Mouse (Mus musculus) frontal cortex, postnatal 25 days (tissue): Measurements from ENCODE around the gene Gpc1.

ENCODE experiments used
- DNase-seq, 2 experiments: peaks; one replicate each; pipeline ENCODE4 v3.0.0; 2022; ENCODE audit warnings: low spot score in 2 of 2

Gpc1 gene

GRCm38 (mm10) chr1:92833987-92834706, 2.7 kb downstream of the Gpc1 start:
- DNase-seq = peak; percentile 84 to 85

DNA sequence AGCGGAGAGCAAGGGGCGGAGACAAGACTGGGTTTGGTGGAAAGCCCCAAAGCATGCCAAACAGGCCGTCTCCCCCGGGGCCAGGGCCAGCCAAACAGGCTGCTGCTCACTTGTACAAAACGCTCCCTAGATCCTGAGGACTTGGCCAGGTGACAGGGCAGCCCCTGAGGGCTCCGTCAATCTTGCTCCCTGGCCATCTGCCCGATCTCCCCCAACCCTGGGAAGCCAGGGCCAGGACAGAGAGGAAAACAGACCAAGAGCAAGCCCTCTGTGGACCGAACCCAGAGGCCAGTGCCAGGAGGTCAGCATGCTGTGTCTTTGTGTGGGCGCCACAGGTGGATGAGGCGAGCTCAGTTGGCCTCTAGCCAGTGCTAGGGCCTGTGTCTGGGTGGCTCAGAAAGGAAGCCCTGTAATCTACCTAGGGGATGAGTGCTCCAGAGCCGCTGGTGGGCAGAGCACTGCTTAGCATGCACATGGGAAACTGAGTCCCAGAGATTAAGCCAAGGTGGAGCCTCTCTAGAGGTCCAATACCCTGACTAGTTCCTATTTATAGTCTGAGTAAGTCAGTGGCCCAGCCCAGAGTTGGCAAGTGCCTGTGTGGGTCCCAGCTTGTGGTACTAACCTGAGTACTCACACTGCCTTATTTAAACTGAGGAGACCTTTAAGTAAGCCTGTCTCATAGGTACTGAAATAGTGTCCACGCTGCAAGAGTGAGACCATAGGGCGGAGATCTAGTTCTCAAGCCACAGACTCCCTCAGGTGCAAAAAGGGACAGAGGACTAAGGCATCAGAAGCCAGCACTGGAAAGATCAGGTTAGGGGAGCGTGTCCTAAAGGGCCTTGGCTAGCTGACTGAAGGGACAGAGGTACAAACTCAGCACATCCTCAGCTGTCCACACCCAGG, 6.7 kb downstream of the Gpc1 start:
- no peak for DNase-seq

GRCm38 (mm10) chr1:92839211-92839610, 7.8 kb downstream of the Gpc1 start:
- DNase-seq = no peak

DNA sequence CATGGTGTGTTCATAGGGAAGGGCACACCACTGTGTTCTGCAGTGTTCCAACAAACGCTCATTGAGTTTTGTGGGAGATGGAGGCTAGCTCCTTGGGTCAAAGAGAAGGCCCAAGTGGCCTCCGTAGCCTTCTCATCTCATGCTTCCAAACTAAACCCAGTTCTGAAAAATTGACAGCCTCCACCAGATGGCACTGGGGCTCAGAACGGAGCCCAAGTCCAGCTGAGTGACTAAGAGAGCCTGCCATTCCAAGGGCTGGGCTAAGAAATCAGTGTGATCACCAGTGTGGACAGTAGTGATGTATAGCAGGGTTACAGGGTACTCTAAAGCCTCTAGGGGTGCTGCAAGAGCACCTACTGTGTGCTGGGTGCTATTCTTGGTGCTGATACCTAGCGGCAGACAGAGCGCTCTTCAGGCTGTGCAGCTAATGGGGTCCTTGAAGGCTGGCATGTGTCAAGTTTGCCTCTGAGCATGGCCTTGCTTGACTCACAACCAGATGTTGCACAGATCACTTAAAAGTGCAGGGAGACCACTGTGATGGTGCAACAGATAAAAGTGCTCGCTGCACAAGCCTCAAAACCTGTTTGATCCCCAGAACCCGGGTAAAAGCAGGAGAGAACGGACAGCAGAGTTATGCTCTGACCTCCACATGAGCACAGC, 8.9 kb downstream of the Gpc1 start:
- no peak for DNase-seq

GRCm38 (mm10) chr1:92841427-92841826, 10.0 kb downstream of the Gpc1 start:
- no peak for DNase-seq

- no peak for DNase-seq
These were observed 14.4 kb downstream of the Gpc1 start for GRCm38 (mm10) chr1:92845889-92846288.

DNA sequence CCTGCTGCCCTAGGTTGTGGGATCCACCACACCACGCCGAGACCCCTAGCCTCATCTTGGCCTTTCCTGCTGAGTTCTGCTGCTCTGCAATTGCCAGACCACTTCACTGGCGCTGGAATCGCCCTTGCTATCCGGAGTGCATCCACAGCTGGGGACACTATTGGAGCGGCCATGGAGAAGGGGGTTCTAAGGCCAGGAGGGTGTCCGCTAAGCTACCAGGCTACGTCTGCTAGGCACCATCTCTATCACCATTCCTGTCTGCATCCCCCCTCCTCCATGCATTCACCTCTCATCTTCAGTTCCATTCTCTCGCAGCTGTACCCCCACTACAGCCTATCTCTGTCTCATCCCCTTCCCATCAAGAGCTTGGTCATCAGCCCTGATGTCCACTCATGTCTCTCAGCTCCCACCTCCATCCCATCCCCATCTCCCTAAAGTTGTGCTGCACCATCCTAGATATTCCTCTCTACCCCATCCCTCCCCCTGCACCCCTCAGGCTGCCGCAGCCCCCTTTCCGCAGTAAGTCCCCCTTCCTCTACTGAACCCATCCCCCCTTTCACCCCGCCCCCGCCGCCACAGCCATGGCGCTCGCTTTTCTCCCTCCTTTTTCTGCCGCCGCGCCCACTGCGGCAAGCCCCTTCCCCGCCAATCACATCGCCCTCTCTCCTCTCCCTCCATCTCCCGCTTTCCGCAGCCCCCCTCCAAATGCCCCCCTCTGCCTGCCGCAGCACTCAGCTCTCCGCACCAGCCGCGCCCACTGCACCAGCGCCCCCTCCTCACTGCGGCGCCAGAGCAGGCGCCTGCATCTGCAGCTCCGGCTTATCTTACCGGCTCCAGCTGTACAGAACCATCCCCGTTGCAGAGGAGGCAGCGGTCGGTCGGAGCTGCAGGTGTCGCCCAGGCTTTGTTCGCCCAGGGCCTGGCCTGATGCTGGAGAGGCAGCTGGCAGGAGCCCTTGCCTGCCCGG, 16.7 kb downstream of the Gpc1 start:
- DNase-seq = no peak

DNA sequence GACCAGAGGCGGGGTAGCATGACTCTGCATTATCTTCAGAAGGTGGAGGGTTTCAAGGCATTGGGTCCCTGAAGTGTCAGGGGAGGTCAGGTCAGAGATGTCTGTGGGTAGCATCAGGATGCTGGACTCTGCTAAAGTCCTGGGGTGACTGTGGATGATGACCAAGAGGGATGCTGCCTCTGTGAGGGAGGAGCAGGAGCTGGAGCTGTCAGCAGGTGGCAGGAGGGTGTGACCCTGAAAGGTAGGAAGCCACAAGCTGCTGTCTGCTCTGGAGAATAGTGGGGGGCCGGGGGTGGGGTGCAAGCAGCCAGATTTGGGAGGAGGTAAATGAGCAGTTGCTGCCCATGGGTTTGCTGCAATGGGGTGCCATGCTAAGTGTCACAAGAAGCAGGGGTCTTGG, 18.0 kb downstream of the Gpc1 start:
- DNase-seq = no peak

DNA sequence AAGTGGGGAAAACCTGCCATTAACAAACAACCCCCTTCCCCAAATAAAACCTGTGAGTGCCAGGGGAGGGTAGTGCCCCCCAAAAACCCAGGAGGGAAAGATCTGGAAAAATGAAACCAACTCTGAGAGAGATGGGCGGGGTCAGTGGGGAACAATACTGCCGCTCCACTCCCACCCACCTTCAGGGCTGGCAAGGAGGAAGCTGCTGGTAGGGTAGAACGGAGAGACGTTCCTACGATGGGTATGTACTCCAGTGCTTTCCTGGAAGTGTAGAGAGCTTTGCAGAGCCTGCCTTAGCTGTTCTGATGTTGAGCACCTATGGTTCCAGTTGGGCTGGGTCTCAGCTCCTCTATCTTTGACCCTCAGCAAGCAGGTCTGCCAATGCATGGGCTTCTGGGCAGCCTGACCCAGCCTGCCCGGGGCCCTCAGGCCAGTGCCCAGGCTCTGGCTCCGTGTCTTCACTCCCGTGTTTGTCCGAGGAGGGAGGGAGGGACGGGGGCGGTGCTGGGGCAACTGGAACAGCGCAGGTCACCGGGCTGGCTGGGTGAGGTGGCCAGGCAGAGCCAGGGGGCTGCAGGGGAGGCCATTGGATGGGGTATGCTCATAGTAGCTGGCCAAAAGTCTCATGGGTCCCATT, 18.6 kb downstream of the Gpc1 start:
- no peak for DNase-seq

DNA sequence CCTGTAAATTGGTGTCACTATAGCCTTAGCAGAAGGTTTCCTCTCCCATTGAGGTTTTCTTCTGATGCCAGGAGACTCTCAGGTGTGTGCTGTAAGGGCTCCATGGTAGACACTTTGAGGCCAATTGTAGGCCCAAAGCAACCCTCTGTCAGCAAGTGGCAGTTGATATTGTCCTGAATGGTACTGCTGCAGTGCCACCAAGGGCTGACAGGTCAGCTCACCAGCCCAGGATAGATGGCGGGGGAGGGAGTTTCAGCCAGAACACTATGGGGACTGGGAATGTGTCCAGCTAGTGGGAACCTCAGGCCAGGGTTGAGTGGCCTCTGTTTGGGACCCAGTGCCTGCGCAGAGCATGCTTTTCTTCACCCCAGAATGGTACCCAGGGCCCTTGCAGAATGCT, 21.0 kb downstream of the Gpc1 start:
- no peak for DNase-seq

GRCm38 (mm10) chr1:92861503-92861902, 30.1 kb downstream of the Gpc1 start:
- DNase-seq = no peak

DNA sequence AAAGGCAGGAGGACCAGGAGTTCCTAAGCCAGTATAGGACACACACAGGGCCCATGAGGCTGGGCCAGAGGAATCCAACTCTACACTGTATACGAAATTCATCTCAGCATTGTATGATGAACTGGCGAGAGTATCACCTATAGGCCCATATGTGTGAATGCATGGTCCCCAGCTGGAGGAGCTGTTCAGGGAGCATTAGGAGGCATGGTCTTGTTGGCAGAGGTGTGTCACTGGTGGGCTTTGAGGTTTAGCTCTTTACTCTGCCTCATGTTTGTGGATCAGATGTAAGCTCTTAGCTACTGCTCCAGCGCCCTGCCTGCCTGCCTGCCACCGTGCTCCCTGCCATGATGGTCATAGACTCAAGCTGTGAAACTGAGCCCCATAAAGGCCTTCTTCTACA, 31.8 kb downstream of the Gpc1 start:
- DNase-seq = no peak

- DNase-seq = no peak
These were observed 34.7 kb downstream of the Gpc1 start for GRCm38 (mm10) chr1:92866170-92866569.

DNA sequence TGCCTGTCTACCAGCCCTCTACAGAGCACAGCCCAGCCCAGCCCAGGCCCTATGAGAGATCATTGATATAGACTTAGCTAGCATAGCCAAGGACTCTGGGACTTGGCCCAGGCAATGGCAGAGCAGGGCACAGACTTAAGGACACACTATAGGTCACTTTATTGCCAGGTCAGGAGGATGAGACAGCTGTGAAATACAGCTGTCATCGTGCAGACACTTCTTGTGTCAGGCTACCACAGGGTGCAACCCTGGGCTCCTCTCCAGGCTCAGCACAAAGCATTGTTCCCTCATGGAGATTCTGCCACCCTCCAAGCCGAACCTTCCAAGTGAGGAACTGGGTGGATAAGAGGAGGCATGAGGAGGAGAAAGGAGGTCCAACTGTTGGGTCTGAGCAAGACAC, 38.5 kb downstream of the Gpc1 start:
- no peak for DNase-seq

DNA sequence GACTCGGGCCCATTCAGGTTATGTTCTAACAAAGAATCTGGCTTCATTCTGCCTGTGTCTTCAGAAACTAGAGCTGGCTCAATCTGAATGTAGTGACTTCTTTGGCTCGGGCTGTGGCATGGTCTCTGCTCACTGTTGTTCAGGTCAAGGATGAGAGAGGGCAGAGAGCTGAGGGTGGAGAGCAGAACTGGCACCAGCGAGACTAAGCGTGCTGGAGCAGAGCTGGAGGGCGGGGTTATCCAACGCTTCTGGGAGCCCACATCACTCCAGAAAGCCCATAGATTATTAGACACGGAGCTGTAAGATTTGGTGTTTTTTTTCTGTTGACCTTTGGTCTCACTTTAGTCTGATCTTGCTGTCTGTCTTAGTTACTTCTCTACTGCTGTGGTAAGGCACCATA, 41.2 kb downstream of the Gpc1 start:
- DNase-seq = no peak

DNA sequence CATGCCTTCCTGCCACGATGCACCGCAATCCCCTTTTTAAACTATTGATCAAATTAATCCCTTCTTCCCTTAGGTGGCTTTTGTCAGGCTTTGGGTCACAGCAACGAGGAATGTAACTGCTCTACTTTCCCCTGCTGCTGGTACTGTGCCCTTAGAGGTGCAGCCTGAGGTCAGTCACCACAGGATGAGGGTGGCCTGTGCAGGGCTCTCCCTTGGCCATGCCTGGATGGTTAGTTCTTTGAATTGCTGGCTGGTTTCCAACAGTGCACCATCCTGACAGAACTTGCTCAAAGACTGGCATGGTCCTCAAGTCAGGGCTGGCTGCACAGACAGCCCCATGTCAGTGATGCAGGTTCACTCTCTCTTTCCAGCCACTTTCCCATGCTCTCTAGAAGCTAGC, 42.6 kb downstream of the Gpc1 start:
- no peak for DNase-seq

GRCm38 (mm10) chr1:92875360-92876111, 44.1 kb downstream of the Gpc1 start:
- no peak for DNase-seq

- no peak for DNase-seq
These were observed 46.1 kb downstream of the Gpc1 start for GRCm38 (mm10) chr1:92877431-92877978.

DNA sequence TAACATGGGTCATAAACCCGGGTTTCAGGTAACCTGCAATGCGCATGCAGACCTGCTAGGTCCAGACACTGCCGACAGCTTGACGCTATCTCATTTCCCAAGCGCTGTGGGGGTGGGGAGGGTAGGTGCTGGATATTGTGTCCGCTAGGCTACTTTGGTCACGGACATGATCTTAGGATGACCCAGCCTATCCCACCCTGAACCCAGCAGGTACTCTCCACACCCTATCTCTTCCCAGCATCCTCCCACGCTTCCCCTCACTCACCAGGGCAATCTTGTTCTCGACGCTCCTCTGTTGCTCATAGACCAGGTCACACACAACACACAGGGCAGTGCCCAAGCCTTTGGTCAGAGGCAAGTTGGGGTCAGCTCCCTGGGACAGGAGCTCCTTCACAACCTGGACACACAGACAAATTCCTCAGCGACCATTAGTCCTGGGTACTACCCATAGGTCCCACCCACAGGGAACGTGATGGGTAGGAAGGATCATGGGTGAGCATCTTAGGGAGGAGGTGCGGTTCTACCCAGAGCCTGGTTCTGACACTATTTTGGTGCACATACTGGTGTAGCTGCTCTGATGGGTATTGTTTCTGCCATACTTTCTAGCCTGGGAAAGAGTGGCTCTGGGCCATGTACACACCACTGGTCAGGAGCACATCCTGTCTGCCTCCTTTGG, 46.8 kb downstream of the Gpc1 start:
- no peak for DNase-seq
